Mouse (Mus musculus): ENCODE measurements at regions not wholly inside any gene's neighbourhood (a gene's known extent, or its start where the extent isn't known, plus 50 kb on each side); places are given as distances from the start of the nearest gene placed in this dataset.
A peak's percentile ranks its signal among the peaks of the same experiment; 100 is the strongest.

GRCm38 (mm10) chr13:101862011-101862410, 94.0 kb upstream of the Pik3r1 start:
- DNase-seq: no peak
- no peak overlapping the region for H3K27ac ChIP-seq (ENCODE audit: low read depth)
- no peak overlapping the region for H3K4me2 ChIP-seq

GRCm38 (mm10) chr13:101863015-101863414, 95.0 kb upstream of the Pik3r1 start:
- no peaks in the 10 kb centered on the region for H3K9me3 ChIP-seq (ENCODE audit: low read depth, low read length)
- no peak overlapping the region for H3K4me3 ChIP-seq (ENCODE audit: low read depth, low read length)
- no peak for DNase-seq
- 79% methylated on average over 7 of the region's 7 CpGs for WGBS
- no peaks in the 10 kb centered on the region for H3K4me1 ChIP-seq (ENCODE audit: insufficient read depth)
- TF ChIP-seq CTCF (IDR thresholded peaks at IDR 0.05; ENCODE audit: low read depth): no peak
- no peaks in the 10 kb centered on the region for H3K36me3 ChIP-seq (ENCODE audit: insufficient read depth)
- no peak overlapping the region for H3K9ac ChIP-seq
- H3K4me2 ChIP-seq: no peak overlapping the region
- no peak for ATAC-seq (ENCODE audit: insufficient read depth)
- no peaks in the 10 kb centered on the region for H3K27me3 ChIP-seq (ENCODE audit: insufficient read depth, low read length)
- no peak overlapping the region for H3K27ac ChIP-seq (ENCODE audit: low read depth)

More at GRCm38 (mm10) chr13:101862011-101862410, 94.0 kb upstream of the Pik3r1 start:
- Histone ChIP-seq H3K9me3 (ENCODE audit: low read depth, low read length) (no peaks in the 10 kb centered on the region), H3K36me3 (ENCODE audit: insufficient read depth) (no peaks in the 10 kb centered on the region), H3K4me1 (ENCODE audit: insufficient read depth) (no peaks in the 10 kb centered on the region), H3K4me3 (ENCODE audit: low read depth, low read length) (no peak overlapping the region), H3K9ac (no peak overlapping the region), H3K27me3 (ENCODE audit: insufficient read depth, low read length) (no peaks in the 10 kb centered on the region)
- ATAC-seq (ENCODE audit: insufficient read depth): no peak
- no peak for TF ChIP-seq CTCF (IDR thresholded peaks at IDR 0.05; ENCODE audit: low read depth)
- 52% methylated on average over 13 of the region's 13 CpGs for WGBS

GRCm38 (mm10) chr13:101863602-101864001, 95.6 kb upstream of the Pik3r1 start:
- H3K4me3 ChIP-seq (ENCODE audit: low read depth, low read length): no peak overlapping the region
- H3K27me3 ChIP-seq (ENCODE audit: insufficient read depth, low read length): no peaks in the 10 kb centered on the region
- no peaks in the 10 kb centered on the region for H3K9me3 ChIP-seq (ENCODE audit: low read depth, low read length)
- DNase-seq: no peak
- TF ChIP-seq CTCF (IDR thresholded peaks at IDR 0.05; ENCODE audit: low read depth): no peak
- H3K9ac ChIP-seq: no peak overlapping the region
- H3K4me2 ChIP-seq: no peak overlapping the region
- no peaks in the 10 kb centered on the region for H3K4me1 ChIP-seq (ENCODE audit: insufficient read depth)
- WGBS: 77% methylated on average over 2 of the region's 2 CpGs
- no peaks in the 10 kb centered on the region for H3K36me3 ChIP-seq (ENCODE audit: insufficient read depth)
- no peak for ATAC-seq (ENCODE audit: insufficient read depth)
- no peak overlapping the region for H3K27ac ChIP-seq (ENCODE audit: low read depth)

GRCm38 (mm10) chr13:101866843-101867242, 98.8 kb upstream of the Pik3r1 start:
- no peak overlapping the region; the same call in 1 of the 2 replicates for H3K27ac ChIP-seq (ENCODE audit: low read depth)
- TF ChIP-seq CTCF (IDR thresholded peaks at IDR 0.05; ENCODE audit: low read depth): no peak
- no peaks in the 10 kb centered on the region for H3K4me1 ChIP-seq (ENCODE audit: insufficient read depth)
- H3K9me3 ChIP-seq (ENCODE audit: low read depth, low read length): no peaks in the 10 kb centered on the region
- H3K36me3 ChIP-seq (ENCODE audit: insufficient read depth): no peaks in the 10 kb centered on the region
- no peak overlapping the region for H3K4me3 ChIP-seq (ENCODE audit: low read depth, low read length)
- H3K9ac ChIP-seq: no peak overlapping the region
- ATAC-seq (ENCODE audit: insufficient read depth): peak; percentile 52
- H3K27me3 ChIP-seq (ENCODE audit: insufficient read depth, low read length): no peaks in the 10 kb centered on the region
- DNase-seq: peak; percentile 37
- 40% methylated on average over 4 of the region's 4 CpGs for WGBS
- no peak overlapping the region for H3K4me2 ChIP-seq

GRCm38 (mm10) chr13:101874761-101875160, 106.7 kb upstream of the Pik3r1 start:
- no peak overlapping the region for H3K4me3 ChIP-seq (ENCODE audit: low read depth, low read length)
- no peak overlapping the region for H3K27ac ChIP-seq (ENCODE audit: low read depth)
- no peaks in the 10 kb centered on the region for H3K9me3 ChIP-seq (ENCODE audit: low read depth, low read length)
- DNase-seq (no peak), ATAC-seq (ENCODE audit: insufficient read depth) (no peak)
- 89% methylated on average over 4 of the region's 4 CpGs for WGBS
- no peak overlapping the region for H3K9ac ChIP-seq
- no peak overlapping the region for H3K4me2 ChIP-seq
- TF ChIP-seq CTCF (IDR thresholded peaks at IDR 0.05; ENCODE audit: low read depth): no peak
- no peaks in the 10 kb centered on the region for H3K27me3 ChIP-seq (ENCODE audit: insufficient read depth, low read length)
- H3K36me3 ChIP-seq (ENCODE audit: insufficient read depth): no peaks in the 10 kb centered on the region
- H3K4me1 ChIP-seq (ENCODE audit: insufficient read depth): no peaks in the 10 kb centered on the region

GRCm38 (mm10) chr13:101876069-101876468, 108.1 kb upstream of the Pik3r1 start:
- ATAC-seq (ENCODE audit: insufficient read depth) (no peak), DNase-seq (no peak)
- WGBS: 74% methylated on average over 2 of the region's 2 CpGs
- no peak overlapping the region for H3K9ac ChIP-seq
- H3K4me2 ChIP-seq: no peak overlapping the region
- H3K36me3 ChIP-seq (ENCODE audit: insufficient read depth): no peaks in the 10 kb centered on the region
- H3K27me3 ChIP-seq (ENCODE audit: insufficient read depth, low read length): no peaks in the 10 kb centered on the region
- H3K27ac ChIP-seq (ENCODE audit: low read depth): no peak overlapping the region
- no peak for TF ChIP-seq CTCF (IDR thresholded peaks at IDR 0.05; ENCODE audit: low read depth)
- H3K9me3 ChIP-seq (ENCODE audit: low read depth, low read length): no peaks in the 10 kb centered on the region
- H3K4me1 ChIP-seq (ENCODE audit: insufficient read depth): no peaks in the 10 kb centered on the region
- no peak overlapping the region for H3K4me3 ChIP-seq (ENCODE audit: low read depth, low read length)

GRCm38 (mm10) chr13:101876601-101877000, 108.6 kb upstream of the Pik3r1 start:
- H3K4me1 ChIP-seq (ENCODE audit: insufficient read depth): no peaks in the 10 kb centered on the region
- no peak for DNase-seq
- no peak for TF ChIP-seq CTCF (IDR thresholded peaks at IDR 0.05; ENCODE audit: low read depth)
- WGBS: 75% methylated on average over 3 of the region's 3 CpGs
- H3K4me2 ChIP-seq: no peak overlapping the region
- H3K4me3 ChIP-seq (ENCODE audit: low read depth, low read length): no peak overlapping the region
- no peak for ATAC-seq (ENCODE audit: insufficient read depth)
- H3K27me3 ChIP-seq (ENCODE audit: insufficient read depth, low read length): no peaks in the 10 kb centered on the region
- H3K36me3 ChIP-seq (ENCODE audit: insufficient read depth): no peaks in the 10 kb centered on the region
- no peaks in the 10 kb centered on the region for H3K9me3 ChIP-seq (ENCODE audit: low read depth, low read length)
- H3K27ac ChIP-seq (ENCODE audit: low read depth): no peak overlapping the region
- no peak overlapping the region for H3K9ac ChIP-seq

- H3K9me3 ChIP-seq (ENCODE audit: low read depth, low read length): no peaks in the 10 kb centered on the region
- no peak overlapping the region for H3K4me3 ChIP-seq (ENCODE audit: low read depth, low read length)
- H3K36me3 ChIP-seq (ENCODE audit: insufficient read depth): no peaks in the 10 kb centered on the region
- TF ChIP-seq CTCF (IDR thresholded peaks at IDR 0.05; ENCODE audit: low read depth): no peak
- no peaks in the 10 kb centered on the region for H3K27me3 ChIP-seq (ENCODE audit: insufficient read depth, low read length)
- DNase-seq (no peak), ATAC-seq (ENCODE audit: insufficient read depth) (no peak)
- no peaks in the 10 kb centered on the region for H3K4me1 ChIP-seq (ENCODE audit: insufficient read depth)
- H3K9ac ChIP-seq: no peak overlapping the region
- H3K27ac ChIP-seq (ENCODE audit: low read depth): no peak overlapping the region
- H3K4me2 ChIP-seq: no peak overlapping the region
Measured at GRCm38 (mm10) chr13:101878168-101878567, 110.2 kb upstream of the Pik3r1 start.

All from lung, embryonic 14.5 days (tissue).